Mouse (Mus musculus) mesoderm, embryonic 11.5 days (tissue): ENCODE measurements around the gene Mapk10.

Experiments
- DNase-seq: peaks from one replicate; pipeline ENCODE4 v3.0.0-alpha.2; 2012; ENCODE audit warnings: low read depth, low spot score

Mapk10 gene

GRCm38 (mm10) chr5:103211101-103211848 lies at the start of gene Mapk10:
Gene Mapk10 (minus strand): TSS chr5:103211334.
- peak; percentile 93 for DNase-seq

GRCm38 (mm10) chr5:103256144-103256543 lies 45.0 kb upstream of the Mapk10 start:
- no peak for DNase-seq

GRCm38 (mm10) chr5:103242430-103242829 lies 31.3 kb upstream of the Mapk10 start:
- DNase-seq, result no peak

- DNase-seq, result no peak
Observed at GRCm38 (mm10) chr5:103231822-103232221, 20.7 kb upstream of the Mapk10 start.

GRCm38 (mm10) chr5:103230334-103230733 lies 19.2 kb upstream of the Mapk10 start:
- no peak for DNase-seq

GRCm38 (mm10) chr5:103229321-103229720 lies 18.2 kb upstream of the Mapk10 start:
- DNase-seq, result no peak

- no peak for DNase-seq
Observed at GRCm38 (mm10) chr5:103221997-103222396, 10.9 kb upstream of the Mapk10 start.

GRCm38 (mm10) chr5:103210644-103211043 lies 490 bp downstream of the Mapk10 start:
- DNase-seq, result no peak

- no peak for DNase-seq
Observed at GRCm38 (mm10) chr5:103210018-103210417, 1.1 kb downstream of the Mapk10 start.

- DNase-seq, result no peak
Observed at GRCm38 (mm10) chr5:103209486-103209885, 1.6 kb downstream of the Mapk10 start.

GRCm38 (mm10) chr5:103208869-103209268 lies 2.3 kb downstream of the Mapk10 start:
- no peak for DNase-seq

GRCm38 (mm10) chr5:103208021-103208511 lies 3.1 kb downstream of the Mapk10 start:
- DNase-seq, result no peak

GRCm38 (mm10) chr5:103197796-103198325 lies 13.3 kb downstream of the Mapk10 start:
- DNase-seq, result no peak

- no peak for DNase-seq
Observed at GRCm38 (mm10) chr5:103194549-103194948, 16.6 kb downstream of the Mapk10 start.

GRCm38 (mm10) chr5:103193700-103194099 lies 17.4 kb downstream of the Mapk10 start:
- no peak for DNase-seq

GRCm38 (mm10) chr5:103191577-103191976 lies 19.6 kb downstream of the Mapk10 start:
- DNase-seq, result no peak

- no peak for DNase-seq
Observed at GRCm38 (mm10) chr5:103184256-103184655, 26.9 kb downstream of the Mapk10 start.

GRCm38 (mm10) chr5:103181622-103182021 lies 29.5 kb downstream of the Mapk10 start:
- no peak for DNase-seq

- DNase-seq, result no peak
Observed at GRCm38 (mm10) chr5:103177010-103177409, 34.1 kb downstream of the Mapk10 start.

GRCm38 (mm10) chr5:103175989-103176388 lies 35.1 kb downstream of the Mapk10 start:
- DNase-seq, result no peak

GRCm38 (mm10) chr5:103174607-103175006 lies 36.5 kb downstream of the Mapk10 start:
- DNase-seq, result no peak

- no peak for DNase-seq
Observed at GRCm38 (mm10) chr5:103171207-103171606, 39.9 kb downstream of the Mapk10 start.

- no peak for DNase-seq
Observed at GRCm38 (mm10) chr5:103167371-103167770, 43.8 kb downstream of the Mapk10 start.
